Mouse (Mus musculus) E14TG2a.4 (cell line): ENCODE measurements around the gene D16Ertd472e.

Source experiments
- H3K27me3 ChIP-seq: 2 replicates; pipeline ENCODE4 v1.6.1; 2014; ENCODE audit warnings: low read length, control low read depth; ENCODE audit not compliant: insufficient read depth
- H3K36me3 ChIP-seq: 2 replicates; pipeline ENCODE4 v1.6.1; 2014; ENCODE audit warnings: low read length, control low read depth; ENCODE audit not compliant: insufficient read depth
- H3K4me1 ChIP-seq: replicated peaks from 2 replicates; pipeline ENCODE4 v1.6.1; 2014; ENCODE audit warnings: low read depth, low read length, control low read depth
- H3K4me3 ChIP-seq: replicated peaks from 2 replicates; pipeline ENCODE4 v1.5.1; 2014; ENCODE audit warnings: mild to moderate bottlenecking, low read length
- H3K9me3 ChIP-seq: 2 replicates; pipeline ENCODE4 v1.6.1; 2014; ENCODE audit warnings: low read length, control low read depth
- CTCF ChIP-seq: conservative IDR thresholded peaks from 2 replicates; pipeline ENCODE4 v1.5.1; 2014; ENCODE audit warnings: low read length
- NANOG ChIP-seq: IDR thresholded peaks from 2 replicates; pipeline ENCODE4 v1.6.1; 2014; ENCODE audit warnings: borderline replicate concordance, low read length, mixed read lengths
- POU5F1 ChIP-seq: IDR thresholded peaks from 2 replicates; pipeline ENCODE4 v1.6.1; 2014; ENCODE audit warnings: low read length, borderline replicate concordance

D16Ertd472e gene

DNA sequence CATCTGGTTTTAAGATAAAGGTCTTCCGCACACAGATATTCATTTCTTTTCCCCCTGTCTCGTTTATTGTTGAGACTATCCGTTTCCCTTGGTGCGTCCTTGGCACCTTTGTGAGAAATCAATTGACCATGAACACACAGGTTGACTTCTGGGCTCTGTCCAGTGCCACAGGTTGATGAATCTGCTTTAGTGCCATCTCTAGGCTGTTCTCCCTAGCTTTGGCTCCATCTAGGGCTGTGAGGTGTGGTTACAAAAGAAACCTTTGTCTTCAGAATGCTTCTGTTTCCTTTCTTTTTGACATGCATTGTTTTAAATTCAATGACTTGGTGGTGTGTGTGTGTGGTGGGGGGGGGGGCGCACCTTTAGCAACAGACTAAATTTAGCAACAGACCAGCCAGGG, 85.7 kb downstream of the D16Ertd472e start:
- peak overlapping the region; percentile 51 for H3K4me3 ChIP-seq
- peaks cover 16% of the 10 kb centered on the region for H3K9me3 ChIP-seq
- H3K36me3 ChIP-seq, result no peaks in the 10 kb centered on the region
- TF ChIP-seq NANOG (no peak; the same call in 1 of the 2 replicates), POU5F1 (no peak), CTCF (no peak)
- H3K27me3 ChIP-seq, result no peaks in the 10 kb centered on the region
- H3K4me1 ChIP-seq, result peaks cover 46% of the 10 kb centered on the region
